Mouse (Mus musculus) stomach, postnatal 0 days (tissue): ENCODE measurements around the gene Nfic. TPM values are rescaled to one million over a fixed set of nuclear protein-coding genes. Genes with fewer than 3 reads are reported as not detected.

Experiments
- ATAC-seq: fragments of 200-750 bp; cut with Nextera tagmentation; 2 replicates; pipeline ENCODE4 v1.8.0; 2017; ENCODE audit not compliant: low FRiP score, low TSS enrichment
- DNase-seq: peaks from one replicate; pipeline ENCODE4 v3.0.0-alpha.2; 2016; ENCODE audit warnings: low spot score
- H3K27ac ChIP-seq: fragments of 300-500 bp; sonication (generic); replicated peaks from 2 replicates; pipeline ENCODE4 v1.5.1; 2014; ENCODE audit warnings: mild to moderate bottlenecking, control low read depth
- H3K27me3 ChIP-seq: fragments of 300-500 bp; sonication (generic); 2 replicates; pipeline ENCODE4 v1.6.1; 2014; ENCODE audit warnings: low read length; ENCODE audit not compliant: control insufficient read depth, insufficient read depth
- H3K36me3 ChIP-seq: fragments of 300-500 bp; sonication (generic); 2 replicates; pipeline ENCODE4 v1.6.1; 2014; ENCODE audit warnings: low read length, mixed read lengths; ENCODE audit not compliant: control insufficient read depth, insufficient read depth
- H3K4me1 ChIP-seq: fragments of 300-500 bp; sonication (generic); replicated peaks from 2 replicates; pipeline ENCODE4 v1.6.1; 2014; ENCODE audit warnings: antibody characterized with exemption; ENCODE audit not compliant: control insufficient read depth, insufficient read depth
- H3K4me2 ChIP-seq: fragments of 300-500 bp; sonication (generic); replicated peaks from 2 replicates; pipeline ENCODE4 v1.6.1; 2014; ENCODE audit warnings: low read depth, mild to moderate bottlenecking, control low read depth, moderate library complexity
- H3K4me3 ChIP-seq: fragments of 300-500 bp; sonication (generic); 2 replicates; pipeline ENCODE4 v1.5.1; 2014; ENCODE audit warnings: low read depth, low read length, control low read depth
- H3K9ac ChIP-seq: fragments of 300-500 bp; sonication (generic); 2 replicates; pipeline ENCODE4 v1.6.1; 2014; ENCODE audit warnings: mild to moderate bottlenecking, low read length, control low read depth, mixed read lengths
- H3K9me3 ChIP-seq: fragments of 300-500 bp; sonication (generic); 2 replicates; pipeline ENCODE4 v1.6.1; 2016; ENCODE audit warnings: low read length; ENCODE audit not compliant: control insufficient read depth
- CTCF ChIP-seq: IDR thresholded peaks from 2 replicates; pipeline ENCODE4 v1.5.1; 2016; ENCODE audit warnings: antibody characterized with exemption, low read depth, mild to moderate bottlenecking, moderate library complexity
- EP300 ChIP-seq: optimal IDR thresholded peaks from 2 replicates; pipeline ENCODE3; 2016; ENCODE audit warnings: antibody characterized with exemption
- WGBS: fragments of 180-500 bp; shearing (Covaris S2); extraction: QIAGEN DNeasy Blood & Tissue Kit; methylation state at CpG from one replicate; pipeline ENCODE4 v1.1.7; 2014; 5-methylcytosine and 5-hydroxymethylcytosine counted together
- polyA plus RNA-seq: library from polyadenylated mRNA; unstranded; fragments of >200 nt; fragmentation: Nextera tagmentation; extraction: Ambion mirVana; gene quantifications from 2 replicates; pipeline ENCODE4 v1.2.1, GENCODE M21; 2015

Gene Nfic
- polyA plus RNA-seq, 1 experiment from 2014 or later = 40.4 TPM

DNA sequence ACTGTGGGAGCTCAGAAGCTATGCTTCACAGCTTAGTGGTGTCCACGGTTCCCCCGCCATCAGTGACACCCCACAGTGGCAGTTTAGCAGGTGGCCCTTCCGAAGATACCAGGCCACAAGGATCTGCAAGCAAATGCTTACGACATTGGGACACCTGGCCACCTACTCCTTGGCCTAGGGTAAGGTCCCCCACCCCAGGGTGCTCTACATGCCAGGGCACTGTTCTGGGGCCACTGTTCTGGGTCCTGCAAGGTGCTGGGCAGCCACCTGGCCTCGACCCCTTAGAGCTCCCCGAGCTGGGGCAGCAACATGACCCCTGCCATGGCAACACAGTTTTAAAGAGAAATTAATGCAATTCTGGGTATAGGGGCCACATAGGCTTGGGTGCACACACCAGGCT is 39.7 kb upstream of the Nfic start:
- Histone ChIP-seq H3K4me3 (peak overlapping the region; percentile 79), H3K27me3 (no peaks in the 10 kb centered on the region), H3K36me3 (peaks cover 16% of the 10 kb centered on the region), H3K9ac (peak overlapping the region; percentile 90), H3K4me1 (peaks cover 3% of the 10 kb centered on the region; the same call in 1 of the 2 replicates), H3K4me2 (peak overlapping the region; percentile 90), H3K27ac (no peak overlapping the region), H3K9me3 (no peaks in the 10 kb centered on the region)
- TF ChIP-seq EP300 = no peak
- no peak for TF ChIP-seq CTCF
- 66% methylated on average over 6 of the region's 6 CpGs for WGBS
- no peak for ATAC-seq
- DNase-seq = no peak

DNA sequence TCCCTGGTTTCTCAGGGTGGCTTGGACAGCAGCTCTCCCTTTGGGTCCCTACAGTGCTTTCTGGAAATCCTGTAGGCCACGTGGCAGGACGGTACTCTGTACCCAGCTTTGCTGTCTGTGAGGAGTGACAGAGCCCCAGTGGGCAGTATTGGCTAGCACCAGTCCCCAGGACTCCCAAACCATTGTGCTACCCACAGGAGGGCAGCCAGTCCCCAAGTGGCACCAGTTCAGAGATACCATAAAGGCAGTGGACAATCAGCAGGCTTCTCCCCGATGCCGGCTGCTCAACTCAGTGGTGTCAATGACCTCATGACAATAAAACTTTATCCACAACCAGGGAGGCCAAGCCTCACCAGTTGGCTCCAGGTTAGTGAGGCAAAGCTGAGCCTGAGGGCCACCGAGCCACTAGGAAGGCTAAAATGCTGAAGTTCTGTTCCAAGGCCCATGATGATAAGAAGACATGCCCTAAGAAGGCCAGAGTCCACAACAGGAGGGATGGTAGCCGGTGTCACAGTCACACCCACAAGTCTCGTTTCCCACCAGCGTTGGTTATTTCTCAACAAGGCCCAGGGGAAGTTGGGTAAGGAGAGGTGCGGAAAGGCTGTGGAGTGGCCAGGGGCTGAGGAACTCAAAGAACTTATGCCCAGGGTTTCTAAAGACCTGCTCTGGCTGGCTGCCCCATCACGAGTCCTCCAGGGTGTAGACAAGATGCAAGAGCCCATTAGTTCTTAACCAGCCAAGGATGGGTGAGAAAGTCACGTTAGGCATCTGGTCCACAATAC is 39.0 kb upstream of the Nfic start:
- H3K4me3 ChIP-seq = no peak overlapping the region
- ATAC-seq = no peak
- H3K4me2 ChIP-seq = peak overlapping the region; percentile 90
- no peak for DNase-seq
- no peaks in the 10 kb centered on the region for H3K27me3 ChIP-seq
- no peaks in the 10 kb centered on the region for H3K9me3 ChIP-seq
- peak overlapping the region; percentile 90 for H3K9ac ChIP-seq
- peaks cover 3% of the 10 kb centered on the region; the same call in 1 of the 2 replicates for H3K4me1 ChIP-seq
- no peak overlapping the region for H3K27ac ChIP-seq
- WGBS = 81% methylated on average over 11 of the region's 11 CpGs
- peaks cover 19% of the 10 kb centered on the region for H3K36me3 ChIP-seq
- TF ChIP-seq EP300 = no peak
- TF ChIP-seq CTCF = no peak

DNA sequence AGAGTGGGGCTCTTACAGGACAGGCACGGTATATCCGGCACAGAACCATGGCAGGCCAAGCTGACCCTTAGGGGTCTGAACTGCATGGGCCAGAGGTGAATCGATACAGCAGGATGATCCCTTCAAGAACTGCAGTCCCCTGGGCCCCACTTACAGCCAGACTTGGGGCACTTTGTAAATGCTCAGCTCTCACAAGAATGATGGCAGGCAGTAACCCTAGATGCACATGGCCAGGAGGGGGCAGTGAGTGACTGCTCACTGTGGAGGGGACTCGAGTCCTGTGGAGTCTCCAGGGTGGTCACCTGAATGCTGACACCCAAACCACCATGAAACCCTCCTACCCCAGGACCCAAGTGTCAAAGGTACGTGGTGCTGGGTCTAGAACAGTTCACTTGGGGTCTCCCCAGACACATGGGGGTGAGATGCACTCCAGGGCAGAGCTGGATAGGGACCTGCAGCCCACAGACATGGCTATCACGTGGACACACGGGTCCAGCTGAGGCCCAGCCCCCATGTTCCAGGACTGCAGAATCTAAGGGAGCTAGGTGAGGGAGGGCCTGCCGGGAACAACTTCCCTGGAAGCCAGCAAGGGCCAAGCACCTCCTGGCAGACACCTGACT is 38.3 kb upstream of the Nfic start:
- Histone ChIP-seq H3K9me3 (no peaks in the 10 kb centered on the region), H3K27me3 (no peaks in the 10 kb centered on the region), H3K4me2 (no peak overlapping the region), H3K4me1 (peaks cover 3% of the 10 kb centered on the region; the same call in 1 of the 2 replicates), H3K4me3 (no peak overlapping the region), H3K36me3 (peaks cover 25% of the 10 kb centered on the region), H3K27ac (no peak overlapping the region), H3K9ac (peak overlapping the region; percentile 23; the same call in 1 of the 2 replicates)
- 83% methylated on average over 8 of the region's 8 CpGs for WGBS
- DNase-seq (no peak), ATAC-seq (no peak)
- TF ChIP-seq CTCF (peak; percentile 62), EP300 (no peak)

DNA sequence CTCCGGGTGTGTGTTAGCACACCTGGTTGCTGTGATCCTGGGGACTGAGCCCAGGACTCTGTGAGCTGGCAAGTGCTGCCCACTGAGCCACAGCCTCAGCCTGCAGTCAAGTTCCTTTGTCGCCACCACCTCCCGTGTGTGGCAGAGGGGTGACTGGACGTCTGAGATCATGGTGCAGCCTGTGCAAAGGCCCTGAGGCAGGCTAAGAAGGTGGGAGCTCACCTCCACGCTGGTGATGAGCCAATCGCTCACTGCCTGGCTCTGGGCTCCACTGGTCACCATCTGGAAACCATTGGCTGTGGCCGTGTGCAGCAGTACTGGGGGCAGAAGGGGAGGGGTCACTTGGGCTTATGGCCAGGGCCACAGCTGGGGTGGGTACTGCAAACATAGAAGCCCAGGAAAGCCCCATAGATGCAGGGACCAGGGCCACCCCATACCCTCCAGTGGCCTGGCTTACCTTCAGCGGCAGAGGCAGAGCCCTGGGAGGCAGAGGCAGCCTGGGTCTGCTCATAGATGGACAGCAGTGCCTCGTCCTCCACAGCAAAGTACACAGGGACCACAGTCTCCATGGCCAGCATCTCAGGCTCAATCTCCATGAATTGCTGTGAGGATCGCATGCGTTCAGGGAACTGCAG is 37.3 kb upstream of the Nfic start:
- TF ChIP-seq CTCF (no peak), EP300 (no peak)
- no peak for DNase-seq
- H3K4me2 ChIP-seq = no peak overlapping the region
- H3K36me3 ChIP-seq = peaks cover 33% of the 10 kb centered on the region
- no peak overlapping the region for H3K4me3 ChIP-seq
- WGBS = 95% methylated on average over 11 of the region's 11 CpGs
- no peaks in the 10 kb centered on the region for H3K27me3 ChIP-seq
- no peaks in the 10 kb centered on the region for H3K9me3 ChIP-seq
- peaks cover 3% of the 10 kb centered on the region; the same call in 1 of the 2 replicates for H3K4me1 ChIP-seq
- H3K9ac ChIP-seq = no peak overlapping the region
- no peak overlapping the region for H3K27ac ChIP-seq
- ATAC-seq = no peak

DNA sequence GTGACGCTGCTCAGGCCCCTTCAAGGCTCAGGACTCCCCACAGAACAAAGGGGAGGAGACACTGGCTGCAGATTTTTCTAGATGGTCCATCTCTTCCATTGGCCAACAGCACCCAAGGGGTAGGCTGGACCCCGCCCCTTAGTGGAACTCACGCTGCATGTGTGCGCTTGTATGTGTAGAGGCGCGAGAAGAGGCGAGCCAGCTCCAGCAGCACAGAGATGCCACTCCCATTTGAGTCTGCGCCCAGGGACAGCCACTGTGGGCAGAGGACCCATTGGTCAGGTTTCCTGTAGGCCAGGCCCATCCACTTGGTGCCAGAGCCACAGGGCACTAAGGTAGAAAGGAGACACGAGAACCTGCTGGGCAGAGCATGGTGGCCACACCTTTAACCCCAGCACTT is 35.6 kb upstream of the Nfic start:
- peaks cover 34% of the 10 kb centered on the region for H3K36me3 ChIP-seq
- no peak for TF ChIP-seq CTCF
- TF ChIP-seq EP300 = no peak
- WGBS = 91% methylated on average over 9 of the region's 9 CpGs

More for the DNA sequence above, 35.6 kb upstream of the Nfic start:
- Histone ChIP-seq H3K4me2 (no peak overlapping the region), H3K27me3 (no peaks in the 10 kb centered on the region), H3K27ac (no peak overlapping the region), H3K4me1 (peaks cover 3% of the 10 kb centered on the region; the same call in 1 of the 2 replicates), H3K9me3 (no peaks in the 10 kb centered on the region), H3K9ac (no peak overlapping the region), H3K4me3 (no peak overlapping the region)
- DNase-seq (no peak), ATAC-seq (no peak)
